Mouse (Mus musculus) heart, postnatal 0 days (tissue): ENCODE results near the gene Olfr104-ps.

Experiments used
- CTCF ChIP-seq: IDR thresholded peaks from 2 replicates; pipeline ENCODE4 v1.5.1; 2016; ENCODE audit warnings: antibody characterized with exemption, control low read depth, low read depth
- EP300 ChIP-seq: IDR thresholded peaks from 2 replicates; pipeline ENCODE4 v1.6.1; 2016; ENCODE audit warnings: antibody characterized with exemption, low read depth

DNA sequence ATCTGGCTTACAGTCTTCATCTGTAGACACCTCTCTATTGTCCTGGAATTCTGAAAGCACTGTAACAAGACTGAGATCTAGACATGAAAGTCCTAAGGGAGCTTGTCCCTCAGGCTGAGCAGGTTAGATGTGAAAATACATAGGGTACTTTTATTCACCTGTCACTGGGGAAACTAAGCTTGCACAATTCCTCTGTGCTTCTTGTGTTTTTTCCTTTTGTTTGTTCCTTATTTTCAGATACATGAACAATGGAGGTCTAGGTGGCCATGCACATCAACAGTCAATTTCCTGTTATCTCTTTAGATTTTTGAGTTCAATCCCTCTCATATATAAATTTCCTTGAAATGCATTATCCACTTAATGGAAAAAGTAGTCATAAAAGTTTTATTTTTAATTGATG, 42.4 kb upstream of the Olfr104-ps start, which contains the start of gene Olfr102:
- TF ChIP-seq CTCF (no peak), EP300 (no peak)
